Mouse (Mus musculus): ENCODE data around the gene Ddx41. TPM values are rescaled to one million over a fixed set of nuclear protein-coding genes. Genes with fewer than 3 reads are reported as not detected.
A peak's percentile ranks its signal among the peaks of the same experiment; 100 is the strongest.
"Not testable (repeated sequence)": the region's sequence is repeated elsewhere in the genome, so short reads cannot be mapped to it uniquely, and the experiment has no call there.

Ddx41 gene
- polyA plus RNA-seq, 1 experiment = 26.2 TPM

DNA sequence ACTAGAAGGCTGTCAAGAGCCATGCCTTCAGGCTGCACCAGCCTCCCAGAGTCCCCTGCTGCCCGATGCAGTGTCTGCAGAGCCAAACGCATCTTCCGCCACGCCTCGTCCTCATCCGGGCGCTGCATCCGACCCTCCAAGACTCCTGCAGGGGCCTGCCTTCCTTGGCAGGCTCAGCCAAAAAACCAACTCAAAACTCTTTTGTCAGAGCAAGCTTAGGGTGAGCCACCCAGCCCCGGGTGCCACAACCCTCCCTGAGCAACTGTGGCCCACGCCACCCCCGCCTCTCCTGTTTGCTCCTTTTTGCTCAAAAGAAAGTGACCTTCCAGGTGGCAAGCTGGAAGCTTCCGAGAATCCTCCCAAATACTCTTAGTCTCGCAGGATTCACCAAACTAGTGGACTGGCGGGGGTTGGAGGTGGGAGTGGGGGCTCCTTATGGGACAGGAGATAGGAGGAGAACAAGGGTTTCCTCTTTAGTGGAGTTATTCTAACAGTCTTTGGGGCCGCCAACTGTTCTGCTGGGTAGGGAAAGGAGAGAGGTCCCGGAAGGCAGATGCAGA is 33.3 kb upstream of the Ddx41 start:
- Histone ChIP-seq H3K27ac (ENCODE audit: insufficient read depth, low read length) (no peak overlapping the region), H3K4me3 (ENCODE audit: insufficient read depth, low read length) (peak overlapping the region; percentile 86), H3K4me1 (ENCODE audit: control insufficient read depth, insufficient read depth, low read length) (peaks cover 7% of the 10 kb centered on the region; the same call in 1 of the 2 replicates)
- no peak for TF ChIP-seq CTCF (IDR thresholded peaks at IDR 0.05; ENCODE audit: borderline replicate concordance, insufficient read depth, low read length)
- no peak for TF ChIP-seq POLR2A (IDR thresholded peaks at IDR 0.05; ENCODE audit: low read depth, low read length)

DNA sequence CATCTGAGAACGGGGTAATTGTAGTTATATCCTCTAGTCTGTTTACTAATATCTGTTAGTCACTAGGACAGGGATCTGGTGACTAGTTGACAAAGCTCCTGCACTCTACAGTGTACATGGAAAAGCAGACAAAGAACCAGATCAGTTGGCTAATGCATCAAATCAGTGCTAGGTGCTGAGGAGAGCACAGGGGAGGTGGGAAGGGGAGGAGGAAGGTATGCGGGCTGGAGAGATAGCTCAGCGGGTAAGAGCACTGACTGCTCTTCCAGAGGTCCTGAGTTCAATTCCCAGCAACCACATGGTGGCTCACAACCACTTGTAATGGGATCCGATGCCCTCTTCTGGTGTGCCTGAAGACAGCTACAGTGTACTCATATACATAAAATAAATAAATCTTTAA is 32.1 kb upstream of the Ddx41 start:
- H3K4me3 ChIP-seq (ENCODE audit: insufficient read depth, low read length); H3K4me1 ChIP-seq (ENCODE audit: control insufficient read depth, insufficient read depth, low read length); H3K27ac ChIP-seq (ENCODE audit: insufficient read depth, low read length): not testable (repeated sequence)

DNA sequence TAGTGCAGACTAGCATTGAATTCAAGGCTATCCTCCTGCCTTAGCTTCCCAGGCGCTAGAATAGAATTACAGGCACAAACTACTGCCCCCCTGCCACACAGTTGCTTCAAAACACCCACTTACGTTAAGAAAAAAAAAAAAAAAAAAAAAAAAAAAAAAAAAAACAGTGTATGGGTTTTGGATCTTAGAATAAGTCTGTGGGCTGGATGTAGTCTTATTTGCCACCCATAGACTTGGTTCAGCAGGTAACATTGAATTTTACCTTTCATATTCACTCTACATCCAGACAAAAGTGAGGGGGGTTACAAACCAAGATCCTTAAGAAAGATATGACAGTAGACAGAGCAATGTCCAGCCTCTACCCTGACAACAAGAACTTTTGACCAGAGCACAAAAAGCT is 31.5 kb upstream of the Ddx41 start:
- no peak for TF ChIP-seq POLR2A (IDR thresholded peaks at IDR 0.05; ENCODE audit: low read depth, low read length)
- TF ChIP-seq CTCF (IDR thresholded peaks at IDR 0.05; ENCODE audit: borderline replicate concordance, insufficient read depth, low read length) = no peak
- Histone ChIP-seq H3K4me1 (ENCODE audit: control insufficient read depth, insufficient read depth, low read length) (peaks cover 7% of the 10 kb centered on the region; the same call in 1 of the 2 replicates), H3K27ac (ENCODE audit: insufficient read depth, low read length) (no peak overlapping the region), H3K4me3 (ENCODE audit: insufficient read depth, low read length) (no peak overlapping the region)

DNA sequence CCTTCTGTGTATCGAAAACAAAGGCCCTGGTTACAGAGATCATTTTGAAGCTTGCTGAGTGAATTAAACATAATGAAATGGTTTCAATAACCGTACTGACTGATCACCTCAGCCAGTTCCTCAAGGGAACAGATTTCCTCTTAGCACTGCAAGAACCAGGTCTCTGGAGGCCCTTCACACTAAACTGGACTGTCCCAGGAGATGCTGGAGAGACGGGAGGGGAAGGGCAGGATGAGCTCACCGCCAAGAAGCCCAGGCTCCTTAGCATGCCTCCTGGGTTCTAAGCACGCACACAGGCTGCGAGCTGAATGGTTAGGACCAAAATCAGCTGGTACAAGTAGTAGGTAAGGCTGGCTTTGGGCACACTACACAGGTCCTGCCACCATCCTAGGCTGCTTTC is 30.5 kb upstream of the Ddx41 start:
- peaks cover 7% of the 10 kb centered on the region; the same call in 1 of the 2 replicates for H3K4me1 ChIP-seq (ENCODE audit: control insufficient read depth, insufficient read depth, low read length)
- no peak for TF ChIP-seq POLR2A (IDR thresholded peaks at IDR 0.05; ENCODE audit: low read depth, low read length)
- TF ChIP-seq CTCF (IDR thresholded peaks at IDR 0.05; ENCODE audit: borderline replicate concordance, insufficient read depth, low read length) = no peak
- no peak overlapping the region for H3K4me3 ChIP-seq (ENCODE audit: insufficient read depth, low read length)
- H3K27ac ChIP-seq (ENCODE audit: insufficient read depth, low read length) = no peak overlapping the region

DNA sequence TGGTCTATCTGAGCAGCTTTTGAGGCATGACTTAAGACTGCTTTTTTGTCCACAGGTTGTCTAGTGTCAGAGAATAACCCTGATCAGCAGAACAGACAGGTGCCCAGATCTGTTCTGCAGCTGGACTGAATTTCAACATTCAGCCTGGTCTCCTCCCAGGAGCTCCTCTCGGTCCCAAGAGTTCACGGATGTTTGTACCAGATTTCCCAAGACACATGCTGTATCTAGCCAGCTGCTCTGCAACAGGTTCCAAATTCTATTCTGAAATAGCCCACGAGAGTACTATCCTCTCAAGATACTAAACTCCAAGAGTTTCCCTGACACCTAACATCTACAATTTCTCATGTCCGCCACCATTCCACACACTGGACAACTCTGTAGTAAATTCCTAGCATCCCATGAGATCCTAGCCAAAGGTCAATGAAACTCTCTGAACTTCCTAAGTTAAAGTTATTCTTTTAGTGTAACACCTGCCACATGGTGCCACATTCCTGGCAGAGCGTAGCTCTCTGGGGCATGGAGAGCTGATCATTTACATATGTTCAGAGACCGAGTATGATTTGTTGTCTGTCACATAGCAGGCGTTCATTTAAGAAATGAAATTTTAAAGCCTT is 26.9 kb upstream of the Ddx41 start:
- H3K4me1 ChIP-seq (ENCODE audit: control insufficient read depth, insufficient read depth, low read length) = peaks cover 5% of the 10 kb centered on the region; the same call in 1 of the 2 replicates
- TF ChIP-seq CTCF (IDR thresholded peaks at IDR 0.05; ENCODE audit: borderline replicate concordance, insufficient read depth, low read length) = no peak
- no peak for TF ChIP-seq POLR2A (IDR thresholded peaks at IDR 0.05; ENCODE audit: low read depth, low read length)
- H3K4me3 ChIP-seq (ENCODE audit: insufficient read depth, low read length) = no peak overlapping the region
- no peak overlapping the region for H3K27ac ChIP-seq (ENCODE audit: insufficient read depth, low read length)

DNA sequence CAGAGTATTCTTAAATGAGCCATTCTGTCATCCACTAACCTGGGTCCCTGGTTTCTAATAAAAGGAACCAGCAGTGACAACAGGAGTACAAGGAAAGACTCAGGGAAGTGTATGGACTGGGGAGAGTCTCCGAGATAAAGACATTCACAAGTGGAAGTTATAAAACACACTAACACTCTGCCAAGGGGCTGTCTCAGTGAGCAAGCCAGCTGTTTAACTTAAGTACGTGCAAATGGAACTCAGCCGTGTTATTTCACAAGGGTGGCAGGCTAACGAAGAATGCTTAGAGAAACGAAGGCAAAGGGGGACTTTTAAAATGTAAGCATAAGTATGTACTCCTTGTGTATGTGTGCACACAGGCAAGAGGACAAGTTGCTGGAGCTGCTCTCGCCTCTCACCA is 21.0 kb upstream of the Ddx41 start:
- Histone ChIP-seq H3K27ac (ENCODE audit: insufficient read depth, low read length) (no peak overlapping the region), H3K4me3 (ENCODE audit: insufficient read depth, low read length) (no peak overlapping the region), H3K4me1 (ENCODE audit: control insufficient read depth, insufficient read depth, low read length) (no peaks in the 10 kb centered on the region)
- TF ChIP-seq CTCF (IDR thresholded peaks at IDR 0.05; ENCODE audit: borderline replicate concordance, insufficient read depth, low read length) (no peak), POLR2A (IDR thresholded peaks at IDR 0.05; ENCODE audit: low read depth, low read length) (no peak)

DNA sequence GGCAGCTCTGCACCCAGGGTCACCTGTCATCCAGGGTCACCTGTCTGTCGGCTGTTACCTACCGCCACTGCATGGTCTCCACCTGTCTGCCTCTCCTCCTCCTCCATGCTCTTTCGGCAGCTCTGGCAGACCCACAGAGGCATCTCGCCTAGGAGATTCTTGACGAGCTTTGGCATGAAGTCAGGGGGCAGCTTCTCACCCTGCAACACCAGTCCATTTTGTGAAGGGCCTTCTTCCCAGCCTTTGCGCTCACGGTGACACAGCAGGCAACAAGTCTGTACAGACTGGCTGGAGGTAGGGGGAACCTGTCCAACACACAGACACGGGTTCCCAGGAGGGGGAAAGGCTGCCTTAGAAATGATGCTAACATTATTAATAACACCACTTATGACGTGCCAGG is 19.5 kb upstream of the Ddx41 start:
- TF ChIP-seq CTCF (IDR thresholded peaks at IDR 0.05; ENCODE audit: borderline replicate concordance, insufficient read depth, low read length) = no peak
- TF ChIP-seq POLR2A (IDR thresholded peaks at IDR 0.05; ENCODE audit: low read depth, low read length) = no peak
- no peak overlapping the region for H3K27ac ChIP-seq (ENCODE audit: insufficient read depth, low read length)
- H3K4me3 ChIP-seq (ENCODE audit: insufficient read depth, low read length) = no peak overlapping the region
- no peaks in the 10 kb centered on the region for H3K4me1 ChIP-seq (ENCODE audit: control insufficient read depth, insufficient read depth, low read length)

DNA sequence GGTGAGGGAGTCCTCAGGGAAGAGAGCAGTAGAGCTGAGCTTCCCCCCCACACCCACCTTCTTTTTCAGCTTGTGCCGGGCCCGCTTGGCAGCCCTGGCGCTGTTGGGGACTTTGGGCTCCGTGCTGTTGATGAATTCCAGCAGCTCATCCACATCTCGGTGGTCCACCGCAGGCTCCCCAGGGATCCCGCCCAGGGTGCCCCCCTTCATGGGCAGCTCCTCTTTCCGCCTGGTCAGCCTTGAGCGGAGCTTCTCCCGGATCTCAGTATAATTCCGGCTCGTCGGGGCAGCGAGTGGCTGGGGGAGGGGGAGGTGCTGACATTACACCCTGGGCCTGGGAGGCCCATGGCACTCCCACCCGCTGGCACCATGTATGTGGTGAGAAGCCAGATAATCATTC is 12.6 kb upstream of the Ddx41 start:
- Histone ChIP-seq H3K4me3 (ENCODE audit: insufficient read depth, low read length) (no peak overlapping the region), H3K27ac (ENCODE audit: insufficient read depth, low read length) (no peak overlapping the region), H3K4me1 (ENCODE audit: control insufficient read depth, insufficient read depth, low read length) (no peaks in the 10 kb centered on the region)
- TF ChIP-seq CTCF (IDR thresholded peaks at IDR 0.05; ENCODE audit: borderline replicate concordance, insufficient read depth, low read length) (no peak), POLR2A (IDR thresholded peaks at IDR 0.05; ENCODE audit: low read depth, low read length) (no peak)

DNA sequence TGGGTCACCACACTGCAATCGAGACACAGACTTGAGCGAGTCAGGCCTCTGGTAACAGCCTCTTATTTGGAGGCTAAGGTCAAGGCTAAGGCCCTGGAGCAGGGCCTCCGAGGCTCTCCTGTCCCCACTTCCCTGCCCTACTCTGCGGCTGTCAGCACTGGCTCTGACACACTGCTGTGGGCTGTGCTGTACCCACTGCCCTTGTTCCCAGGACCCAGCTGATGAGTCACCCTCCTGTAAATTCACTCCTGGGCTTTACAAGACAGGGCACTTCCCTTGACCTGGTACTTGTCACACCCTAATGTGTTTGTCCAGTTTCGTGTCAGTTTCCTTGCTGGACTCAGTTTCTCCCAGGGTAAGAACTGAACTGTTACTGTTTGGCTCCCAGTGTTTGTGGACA is 12.0 kb upstream of the Ddx41 start:
- Histone ChIP-seq H3K4me3 (ENCODE audit: insufficient read depth, low read length) (no peak overlapping the region), H3K4me1 (ENCODE audit: control insufficient read depth, insufficient read depth, low read length) (no peaks in the 10 kb centered on the region), H3K27ac (ENCODE audit: insufficient read depth, low read length) (no peak overlapping the region)
- no peak for TF ChIP-seq CTCF (IDR thresholded peaks at IDR 0.05; ENCODE audit: borderline replicate concordance, insufficient read depth, low read length)
- no peak for TF ChIP-seq POLR2A (IDR thresholded peaks at IDR 0.05; ENCODE audit: low read depth, low read length)

DNA sequence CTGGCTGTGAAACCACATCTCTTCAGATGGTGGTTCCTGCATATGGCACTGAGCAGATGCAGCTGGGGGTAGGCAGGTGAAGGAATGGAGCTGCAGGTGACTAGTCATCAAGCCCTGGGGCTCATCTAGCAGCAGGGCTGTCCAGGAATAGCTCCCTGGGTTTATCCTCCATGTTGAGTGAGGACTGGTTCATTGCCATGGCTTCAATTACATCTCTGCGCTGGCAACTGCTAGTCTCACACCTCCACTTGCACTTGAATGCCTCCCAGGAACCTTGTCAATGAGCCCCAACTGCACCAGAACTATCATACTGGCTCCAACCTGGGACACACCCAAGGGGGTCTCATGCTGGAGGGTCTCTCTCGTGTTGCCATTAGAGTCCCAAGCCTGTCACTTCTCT is 11.5 kb upstream of the Ddx41 start:
- TF ChIP-seq CTCF (IDR thresholded peaks at IDR 0.05; ENCODE audit: borderline replicate concordance, insufficient read depth, low read length) (no peak), POLR2A (IDR thresholded peaks at IDR 0.05; ENCODE audit: low read depth, low read length) (no peak)
- no peak overlapping the region for H3K4me3 ChIP-seq (ENCODE audit: insufficient read depth, low read length)
- no peak overlapping the region for H3K27ac ChIP-seq (ENCODE audit: insufficient read depth, low read length)
- no peaks in the 10 kb centered on the region for H3K4me1 ChIP-seq (ENCODE audit: control insufficient read depth, insufficient read depth, low read length)
